Mouse (Mus musculus) spleen, embryonic (tissue): ENCODE measurements around the gene Slk.

Source experiments
- CTCF ChIA-PET: fragments of 350-600 bp; sonication (Branson Sonifier 250); formaldehyde crosslinking; loops from one replicate; lab custom pipeline; 2022; lab: Charles Lee

The Slk gene

GRCm38 (mm10) chr19:47579225-47579787, at the start of gene Slk:
Gene Slk, plus strand, starts transcription at chr19:47579678.
- CTCF ChIA-PET, result no interaction called here

GRCm38 (mm10) chr19:47531309-47531708, 48.2 kb upstream of the Slk start:
- CTCF ChIA-PET, result no interaction called here

- CTCF ChIA-PET, result interaction anchor here (0.7 kb wide), 1 partner anchor 203 kb away, joined by 3 read pairs; no protein-coding TSS in a partner anchor
Measured at GRCm38 (mm10) chr19:47532449-47532848, 47.0 kb upstream of the Slk start.

GRCm38 (mm10) chr19:47534131-47534530, 45.3 kb upstream of the Slk start:
- CTCF ChIA-PET, result interaction anchor here (0.6 kb wide), 1 partner anchor 92 kb away, joined by 12 read pairs; no protein-coding TSS in a partner anchor

- CTCF ChIA-PET, result interaction anchor here (0.6 to 0.7 kb wide), 2 partner anchors 29 to 195 kb away, joined by 3 to 4 read pairs; partner anchors contain the start of gene Sfr1
Measured at GRCm38 (mm10) chr19:47536521-47537299, 42.8 kb upstream of the Slk start.

- CTCF ChIA-PET, result interaction anchor here (0.7 kb wide), 1 partner anchor 28 kb away, joined by 4 read pairs; no protein-coding TSS in a partner anchor
Measured at GRCm38 (mm10) chr19:47537300-47537792, 42.1 kb upstream of the Slk start, which contains the start of gene Stn1. Gene Stn1, minus strand, starts transcription at chr19:47537507.

GRCm38 (mm10) chr19:47537879-47538278, 41.6 kb upstream of the Slk start:
- CTCF ChIA-PET, result interaction anchor here (0.6 kb wide), 1 partner anchor 301 kb away, joined by 3 read pairs; no protein-coding TSS in a partner anchor

- CTCF ChIA-PET, result interaction anchor here (0.6 to 0.7 kb wide), 2 partner anchors 27 to 51 kb away, joined by 3 to 6 read pairs; no protein-coding TSS in a partner anchor
Measured at GRCm38 (mm10) chr19:47538801-47539200, 40.7 kb upstream of the Slk start.

- CTCF ChIA-PET, result interaction anchor here (0.6 kb wide), 1 partner anchor 201 kb away, joined by 6 read pairs; no protein-coding TSS in a partner anchor
Measured at GRCm38 (mm10) chr19:47542441-47542840, 37.0 kb upstream of the Slk start.

GRCm38 (mm10) chr19:47545055-47545454, 34.4 kb upstream of the Slk start:
- CTCF ChIA-PET, result interaction anchor here (0.7 kb wide), 2 partner anchors 286 to 1556 kb away, joined by 3 to 8 read pairs; no protein-coding TSS in a partner anchor

GRCm38 (mm10) chr19:47545528-47545927, 34.0 kb upstream of the Slk start:
- CTCF ChIA-PET, result interaction anchor here (0.7 kb wide), 1 partner anchor 286 kb away, joined by 3 read pairs; no protein-coding TSS in a partner anchor

GRCm38 (mm10) chr19:47548432-47549076, 30.9 kb upstream of the Slk start:
- CTCF ChIA-PET, result no interaction called here

GRCm38 (mm10) chr19:47549174-47549573, 30.3 kb upstream of the Slk start:
- CTCF ChIA-PET, result no interaction called here

- CTCF ChIA-PET, result no interaction called here
Measured at GRCm38 (mm10) chr19:47549584-47549983, 29.9 kb upstream of the Slk start.

GRCm38 (mm10) chr19:47559145-47559544, 20.3 kb upstream of the Slk start:
- CTCF ChIA-PET, result no interaction called here

- CTCF ChIA-PET, result no interaction called here
Measured at GRCm38 (mm10) chr19:47559751-47560512, 19.5 kb upstream of the Slk start.

GRCm38 (mm10) chr19:47560544-47561161, 18.8 kb upstream of the Slk start:
- CTCF ChIA-PET, result no interaction called here

- CTCF ChIA-PET, result no interaction called here
Measured at GRCm38 (mm10) chr19:47561996-47562441, 17.5 kb upstream of the Slk start.

GRCm38 (mm10) chr19:47563715-47564114, 15.8 kb upstream of the Slk start:
- CTCF ChIA-PET, result interaction anchor here (0.7 kb wide), 1 partner anchor 8 kb away, joined by 3 read pairs; no protein-coding TSS in a partner anchor
